Mouse (Mus musculus): ENCODE results near the gene Magt1.
"Not testable (repeated sequence)": the region's sequence is repeated elsewhere in the genome, so short reads cannot be mapped to it uniquely, and the experiment has no call there.

Magt1 gene

GRCm38 (mm10) chrX:105946357-105946756 lies 65.3 kb downstream of the Magt1 start:
- DNase-seq (ENCODE audit: low spot score), result no peak

GRCm38 (mm10) chrX:105939245-105939644 lies 72.5 kb downstream of the Magt1 start:
- DNase-seq (ENCODE audit: low spot score), result no peak

GRCm38 (mm10) chrX:105937736-105938135 lies 74.0 kb downstream of the Magt1 start:
- DNase-seq (ENCODE audit: low spot score), result no peak

- DNase-seq (ENCODE audit: low spot score), result no peak
These were observed 77.4 kb downstream of the Magt1 start for GRCm38 (mm10) chrX:105934341-105934740.

- no peak for DNase-seq (ENCODE audit: low spot score)
These were observed 82.1 kb downstream of the Magt1 start for GRCm38 (mm10) chrX:105929478-105930038.

- peak; percentile 82 for DNase-seq (ENCODE audit: low spot score)
These were observed 82.7 kb downstream of the Magt1 start, which contains the start of gene Atrx for GRCm38 (mm10) chrX:105928861-105929477. Gene Atrx (minus strand): TSS chrX:105929403.

GRCm38 (mm10) chrX:105927941-105928860 lies 83.5 kb downstream of the Magt1 start:
- DNase-seq (ENCODE audit: low spot score), result peak; percentile 52

GRCm38 (mm10) chrX:105926121-105926735 lies 85.5 kb downstream of the Magt1 start:
- peak; percentile 5 for DNase-seq (ENCODE audit: low spot score)

- DNase-seq (ENCODE audit: low spot score), result no peak
These were observed 87.2 kb downstream of the Magt1 start for GRCm38 (mm10) chrX:105924326-105925070.

- DNase-seq (ENCODE audit: low spot score), result no peak
These were observed 87.8 kb downstream of the Magt1 start for GRCm38 (mm10) chrX:105923896-105924295.

- DNase-seq (ENCODE audit: low spot score), result not testable (repeated sequence)
These were observed 88.7 kb downstream of the Magt1 start for GRCm38 (mm10) chrX:105922986-105923385.

GRCm38 (mm10) chrX:105921421-105921820 lies 90.3 kb downstream of the Magt1 start:
- no peak for DNase-seq (ENCODE audit: low spot score)
